Mouse (Mus musculus) hindbrain, embryonic 16.5 days (tissue): Measurements from ENCODE around the gene Prrt1. TPM values are rescaled to one million over a fixed set of nuclear protein-coding genes. Genes with fewer than 3 reads are reported as not detected.

ENCODE experiments used
- ATAC-seq: fragments of 200-750 bp; cut with Nextera tagmentation; 2 replicates; pipeline ENCODE4 v1.8.0; 2017; ENCODE audit warnings: moderate TSS enrichment, moderate library complexity
- H3K27ac ChIP-seq: fragments of 300-500 bp; sonication (generic); 2 replicates; pipeline ENCODE4 v1.5.1; 2014; ENCODE audit warnings: low read depth, mild to moderate bottlenecking, control low read depth, low read length, moderate library complexity
- H3K27me3 ChIP-seq: fragments of 300-500 bp; sonication (generic); replicated peaks from 2 replicates; pipeline ENCODE4 v1.6.1; 2014; ENCODE audit warnings: low read length; ENCODE audit not compliant: control insufficient read depth, insufficient read depth
- H3K36me3 ChIP-seq: fragments of 300-500 bp; sonication (generic); 2 replicates; pipeline ENCODE4 v1.6.1; 2014; ENCODE audit warnings: mild to moderate bottlenecking, low read length, moderate library complexity, mixed read lengths; ENCODE audit not compliant: control insufficient read depth, insufficient read depth
- H3K4me1 ChIP-seq: fragments of 300-500 bp; sonication (generic); 2 replicates; pipeline ENCODE4 v1.6.1; 2014; ENCODE audit warnings: low read depth, low read length; ENCODE audit not compliant: control insufficient read depth, insufficient read depth
- H3K4me2 ChIP-seq: fragments of 300-500 bp; sonication (generic); 2 replicates; pipeline ENCODE4 v1.6.1; 2014; ENCODE audit warnings: mild to moderate bottlenecking, low read length, control low read depth, moderate library complexity
- H3K4me3 ChIP-seq: fragments of 300-500 bp; sonication (generic); 2 replicates; pipeline ENCODE4 v1.5.1; 2014; ENCODE audit warnings: mild to moderate bottlenecking, low read length, control low read depth, moderate library complexity
- H3K9ac ChIP-seq: fragments of 300-500 bp; sonication (generic); 2 replicates; pipeline ENCODE4 v1.6.1; 2014; ENCODE audit warnings: low read depth, mild to moderate bottlenecking, control low read depth, low read length, moderate library complexity
- H3K9me3 ChIP-seq: fragments of 300-500 bp; sonication (generic); 2 replicates; pipeline ENCODE4 v1.6.1; 2014; ENCODE audit warnings: mild to moderate bottlenecking, low read length, moderate library complexity; ENCODE audit not compliant: control insufficient read depth
- WGBS: fragments of 180-500 bp; shearing (Covaris S2); extraction: QIAGEN DNeasy Blood & Tissue Kit; methylation state at CpG from one replicate; pipeline ENCODE4 v1.1.7; 2014; 5-methylcytosine and 5-hydroxymethylcytosine counted together
- polyA plus RNA-seq: library from polyadenylated mRNA; unstranded; fragments of >200 nt; fragmentation: Nextera tagmentation; extraction: Ambion mirVana; gene quantifications from 2 replicates; pipeline ENCODE4 v1.2.1, GENCODE M21; 2015

The Prrt1 gene
- polyA plus RNA-seq, 1 experiment from 2014 or later = 6.8 TPM

DNA sequence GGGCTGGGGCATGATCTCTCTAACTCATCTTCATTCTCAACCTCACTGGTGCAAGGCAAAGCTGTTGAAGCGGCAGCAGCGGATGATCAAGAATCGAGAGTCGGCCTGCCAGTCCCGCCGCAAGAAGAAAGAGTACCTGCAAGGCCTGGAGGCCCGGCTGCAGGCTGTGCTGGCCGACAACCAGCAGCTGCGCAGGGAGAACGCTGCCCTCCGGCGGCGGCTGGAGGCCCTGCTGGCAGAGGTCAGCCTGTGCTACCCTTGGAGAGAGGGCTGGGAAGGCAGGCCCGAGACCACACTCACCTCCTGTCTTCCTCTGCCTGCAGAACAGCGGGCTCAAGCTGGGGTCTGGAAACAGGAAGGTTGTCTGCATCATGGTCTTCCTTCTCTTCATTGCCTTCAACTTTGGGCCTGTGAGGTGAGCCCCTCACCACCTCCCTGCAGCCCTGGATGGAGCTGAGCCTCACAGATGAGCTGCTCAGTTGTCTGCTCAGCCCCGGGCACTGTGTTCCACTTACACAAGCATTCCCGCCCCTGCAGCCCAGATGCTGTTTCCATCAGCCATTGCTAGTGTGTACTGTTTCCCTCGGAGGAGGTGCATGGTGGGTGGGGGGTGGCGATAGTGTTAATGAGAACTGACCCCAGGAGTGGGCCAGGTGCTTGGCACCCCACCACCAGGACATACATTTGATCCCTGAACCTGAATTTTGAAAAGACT lies 22.3 kb downstream of the Prrt1 start:
- Histone ChIP-seq H3K9ac (no peak overlapping the region), H3K4me3 (no peak overlapping the region), H3K9me3 (no peaks in the 10 kb centered on the region), H3K27ac (no peak overlapping the region), H3K4me1 (peaks cover 16% of the 10 kb centered on the region), H3K4me2 (no peak overlapping the region), H3K27me3 (no peaks in the 10 kb centered on the region), H3K36me3 (peaks cover 39% of the 10 kb centered on the region)
- WGBS = 56% methylated on average over 14 of the region's 19 CpGs
- no peak for ATAC-seq

DNA sequence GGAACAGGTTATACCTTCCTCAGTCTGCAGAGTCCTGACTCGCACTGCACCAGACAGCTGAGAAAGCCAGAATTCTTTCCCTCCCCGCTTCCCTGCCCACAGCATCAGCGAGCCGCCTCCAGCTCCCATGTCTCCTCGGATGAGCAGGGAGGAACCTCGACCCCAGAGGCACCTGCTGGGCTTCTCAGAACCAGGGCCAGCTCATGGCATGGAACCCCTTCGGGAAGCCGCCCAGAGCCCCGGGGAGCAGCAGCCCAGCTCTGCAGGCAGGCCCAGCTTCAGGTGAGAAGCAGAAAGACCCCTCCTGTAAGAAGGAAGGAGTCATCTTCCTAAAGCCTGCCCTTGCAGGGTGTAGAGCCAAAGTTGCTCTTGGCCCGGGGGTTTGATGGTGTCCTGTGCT lies 23.2 kb downstream of the Prrt1 start:
- H3K4me1 ChIP-seq = peaks cover 15% of the 10 kb centered on the region
- H3K27me3 ChIP-seq = no peaks in the 10 kb centered on the region
- WGBS = 84% methylated on average over 10 of the region's 10 CpGs
- peaks cover 39% of the 10 kb centered on the region for H3K36me3 ChIP-seq
- H3K4me2 ChIP-seq = no peak overlapping the region
- no peak overlapping the region for H3K27ac ChIP-seq
- H3K4me3 ChIP-seq = no peak overlapping the region
- no peak overlapping the region for H3K9ac ChIP-seq
- no peaks in the 10 kb centered on the region for H3K9me3 ChIP-seq
- ATAC-seq = no peak

DNA sequence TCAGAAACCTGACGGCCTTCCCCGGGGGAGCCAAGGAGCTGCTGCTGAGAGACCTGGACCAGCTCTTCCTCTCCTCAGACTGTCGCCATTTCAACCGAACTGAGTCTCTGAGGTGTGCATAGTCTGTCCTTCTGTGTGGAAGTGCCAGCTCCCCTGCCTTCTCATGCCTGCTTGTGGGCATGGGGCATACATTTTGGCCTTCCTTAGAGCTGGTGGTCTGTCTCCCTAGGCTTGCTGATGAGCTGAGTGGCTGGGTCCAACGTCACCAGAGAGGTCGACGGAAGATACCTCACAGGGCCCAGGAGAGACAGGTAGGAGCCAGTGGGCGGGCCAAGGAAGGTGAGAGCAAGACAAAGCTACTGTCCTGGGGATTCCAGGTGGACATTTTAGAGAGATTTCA lies 23.7 kb downstream of the Prrt1 start:
- Histone ChIP-seq H3K9me3 (no peaks in the 10 kb centered on the region), H3K9ac (no peak overlapping the region), H3K4me3 (no peak overlapping the region), H3K4me2 (no peak overlapping the region), H3K36me3 (peaks cover 39% of the 10 kb centered on the region), H3K4me1 (peaks cover 11% of the 10 kb centered on the region), H3K27ac (no peak overlapping the region), H3K27me3 (no peaks in the 10 kb centered on the region)
- ATAC-seq = no peak
- 94% methylated on average over 8 of the region's 8 CpGs for WGBS

DNA sequence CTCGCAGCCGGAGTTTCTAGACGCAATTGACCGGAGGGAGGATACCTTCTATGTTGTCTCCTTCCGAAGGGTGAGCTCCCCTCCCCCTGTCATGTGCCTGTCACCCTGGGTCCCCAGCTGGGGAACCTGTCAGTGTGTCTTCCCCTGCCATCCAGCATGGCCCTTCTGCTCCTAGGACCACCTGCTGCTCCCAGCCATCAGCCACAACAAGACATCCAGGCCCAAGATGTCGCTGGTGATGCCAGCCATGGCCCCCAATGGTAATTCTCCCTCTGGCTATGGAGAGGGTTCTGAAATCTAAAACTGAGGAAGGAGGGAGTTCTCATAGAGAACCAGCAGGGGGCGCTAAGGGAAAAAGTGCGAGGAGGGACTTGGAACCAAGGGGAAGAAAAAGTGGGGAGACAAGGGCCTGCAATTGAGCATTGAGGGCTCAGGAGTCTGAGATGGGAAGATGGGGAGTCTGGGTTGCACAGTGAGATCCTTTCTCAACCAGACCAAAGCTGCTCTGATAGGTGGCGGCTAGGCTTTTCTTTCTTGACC lies 24.5 kb downstream of the Prrt1 start:
- no peaks in the 10 kb centered on the region; the same call in 1 of the 2 replicates for H3K27me3 ChIP-seq
- H3K36me3 ChIP-seq = peaks cover 39% of the 10 kb centered on the region
- 60% methylated on average over 9 of the region's 9 CpGs for WGBS
- H3K4me1 ChIP-seq = peaks cover 5% of the 10 kb centered on the region
- no peak overlapping the region for H3K4me3 ChIP-seq
- ATAC-seq = no peak
- H3K27ac ChIP-seq = no peak overlapping the region
- H3K9me3 ChIP-seq = no peaks in the 10 kb centered on the region
- H3K9ac ChIP-seq = no peak overlapping the region
- H3K4me2 ChIP-seq = no peak overlapping the region

DNA sequence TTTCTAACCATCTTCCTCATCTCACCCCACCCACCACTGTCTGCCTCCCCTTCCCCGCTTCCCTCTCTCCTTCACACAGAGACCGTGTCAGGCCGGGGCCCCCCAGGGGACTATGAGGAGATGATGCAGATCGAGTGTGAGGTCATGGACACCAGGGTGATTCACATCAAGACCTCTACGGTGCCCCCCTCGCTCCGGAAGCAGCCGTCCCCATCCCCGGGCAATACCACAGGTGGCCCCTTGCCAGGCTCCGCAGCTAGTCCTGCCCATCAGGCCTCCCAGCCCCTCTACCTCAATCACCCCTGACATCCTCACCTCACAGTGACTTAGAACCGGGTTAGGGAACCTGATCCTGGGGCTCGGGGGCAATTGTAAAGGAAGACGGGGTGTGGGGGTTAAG lies 25.1 kb downstream of the Prrt1 start:
- Histone ChIP-seq H3K9ac (no peak overlapping the region), H3K36me3 (peaks cover 35% of the 10 kb centered on the region), H3K9me3 (no peaks in the 10 kb centered on the region), H3K4me2 (no peak overlapping the region), H3K4me1 (peaks cover 5% of the 10 kb centered on the region), H3K27ac (no peak overlapping the region), H3K4me3 (no peak overlapping the region), H3K27me3 (no peaks in the 10 kb centered on the region; the same call in 1 of the 2 replicates)
- ATAC-seq = no peak
- WGBS = 94% methylated on average over 13 of the region's 13 CpGs

DNA sequence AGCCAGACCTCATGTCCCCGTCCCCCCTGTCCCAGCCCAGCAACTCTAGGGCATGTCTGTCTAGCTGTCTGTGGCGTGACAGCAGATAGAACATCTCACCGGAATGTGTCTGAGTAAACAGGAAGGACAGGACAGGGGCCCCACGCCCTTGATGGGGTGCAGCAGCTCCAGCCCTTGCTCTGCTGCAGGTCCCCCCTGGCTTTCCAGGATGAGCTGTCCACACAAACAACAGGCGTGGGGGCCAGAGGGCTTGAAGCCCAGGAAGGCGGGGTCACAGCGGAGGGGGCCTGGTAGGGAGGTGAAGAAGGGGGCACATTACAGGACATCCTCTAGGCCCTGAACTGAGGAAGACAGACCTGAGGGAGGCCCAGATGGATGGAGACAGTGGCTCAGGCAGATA lies 25.8 kb downstream of the Prrt1 start:
- no peaks in the 10 kb centered on the region for H3K9me3 ChIP-seq
- peaks cover under 1% of the 10 kb centered on the region for H3K27me3 ChIP-seq
- 83% methylated on average over 7 of the region's 7 CpGs for WGBS
- peaks cover 5% of the 10 kb centered on the region for H3K4me1 ChIP-seq
- ATAC-seq = no peak; the same call in 1 of the 2 replicates
- H3K9ac ChIP-seq = no peak overlapping the region
- peak overlapping the region; percentile 14; the same call in 1 of the 2 replicates for H3K27ac ChIP-seq
- H3K4me2 ChIP-seq = no peak overlapping the region
- H3K4me3 ChIP-seq = no peak overlapping the region
- peaks cover 35% of the 10 kb centered on the region for H3K36me3 ChIP-seq

DNA sequence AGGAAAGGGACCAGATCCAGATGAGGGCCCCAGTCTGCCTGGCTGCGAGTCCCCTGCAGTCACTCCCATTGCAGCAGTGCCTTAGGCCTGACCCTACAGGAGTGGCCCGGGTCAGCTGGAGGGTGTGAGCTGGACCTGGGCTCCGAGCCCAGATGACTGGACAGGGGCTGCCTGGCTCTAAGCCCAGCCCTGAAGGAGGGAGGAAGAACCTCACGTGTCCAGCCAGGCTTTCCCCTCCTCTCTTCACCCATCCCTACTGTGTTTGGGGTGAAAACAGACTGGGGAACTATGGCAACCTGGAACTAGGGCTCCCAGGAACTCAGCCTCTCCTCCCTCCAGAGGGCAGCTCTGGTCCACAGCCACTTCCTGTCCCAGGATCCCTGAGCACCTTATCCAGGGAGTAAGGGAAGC lies 26.3 kb downstream of the Prrt1 start:
- peak; percentile 64 for ATAC-seq
- H3K9me3 ChIP-seq = no peaks in the 10 kb centered on the region
- peak overlapping the region; percentile 14; the same call in 1 of the 2 replicates for H3K27ac ChIP-seq
- H3K27me3 ChIP-seq = peaks cover 4% of the 10 kb centered on the region
- H3K4me1 ChIP-seq = peaks cover 5% of the 10 kb centered on the region
- no peak overlapping the region for H3K4me3 ChIP-seq
- no peak overlapping the region for H3K9ac ChIP-seq
- WGBS = 42% methylated on average over 3 of the region's 4 CpGs
- peaks cover 33% of the 10 kb centered on the region for H3K36me3 ChIP-seq
- H3K4me2 ChIP-seq = no peak overlapping the region

DNA sequence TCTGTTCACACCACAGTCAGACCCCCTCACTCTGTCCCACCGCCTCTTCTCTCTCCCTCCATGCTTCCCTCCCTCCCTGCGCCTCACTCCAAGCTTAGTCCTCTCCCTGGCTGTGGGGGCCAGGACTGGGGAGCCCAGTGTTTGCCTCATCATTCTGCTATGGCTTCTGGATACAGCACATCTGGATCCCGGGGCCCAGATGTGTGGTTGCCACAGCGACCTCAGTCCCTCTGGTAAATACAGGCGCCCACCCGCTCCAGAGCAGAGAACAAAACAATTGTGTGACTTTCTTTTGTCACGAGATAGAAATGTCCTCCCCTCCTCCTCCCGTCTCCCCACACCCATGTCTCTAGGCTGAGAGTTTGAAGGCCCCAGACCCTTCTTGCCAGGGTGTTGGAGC lies 27.3 kb downstream of the Prrt1 start:
- 22% methylated on average over 8 of the region's 8 CpGs for WGBS
- Histone ChIP-seq H3K9ac (no peak overlapping the region), H3K4me1 (peaks cover 9% of the 10 kb centered on the region), H3K27ac (no peak overlapping the region), H3K4me2 (no peak overlapping the region), H3K4me3 (no peak overlapping the region), H3K9me3 (no peaks in the 10 kb centered on the region), H3K27me3 (peaks cover 10% of the 10 kb centered on the region), H3K36me3 (peaks cover 23% of the 10 kb centered on the region)
- ATAC-seq = no peak

DNA sequence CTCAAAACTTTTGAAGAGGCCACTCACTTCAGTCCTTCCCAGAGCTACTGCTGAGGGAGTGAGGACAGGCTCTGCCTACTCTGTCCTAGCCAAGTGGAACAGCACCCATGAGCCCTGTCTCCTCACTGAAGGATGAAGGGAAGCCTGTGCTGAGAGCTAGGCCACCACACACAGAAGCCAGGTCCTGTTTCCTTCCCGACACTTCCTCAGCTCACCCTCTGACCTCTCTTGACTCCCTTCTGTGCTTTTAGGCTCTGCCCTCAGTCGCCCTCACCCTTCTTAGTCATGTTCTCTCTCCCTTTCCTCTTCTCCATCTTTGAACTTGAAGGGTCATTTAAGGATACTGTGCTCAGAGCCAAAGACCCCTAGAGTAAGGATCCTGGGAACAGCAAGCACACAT lies 27.9 kb downstream of the Prrt1 start:
- ATAC-seq = no peak
- no peaks in the 10 kb centered on the region for H3K9me3 ChIP-seq
- peaks cover 17% of the 10 kb centered on the region for H3K36me3 ChIP-seq

More for the DNA sequence above, 27.9 kb downstream of the Prrt1 start:
- peaks cover 10% of the 10 kb centered on the region for H3K27me3 ChIP-seq
- H3K4me3 ChIP-seq = no peak overlapping the region
- H3K4me2 ChIP-seq = no peak overlapping the region
- no peak overlapping the region for H3K9ac ChIP-seq
- H3K27ac ChIP-seq = no peak overlapping the region
- 43% methylated on average over 2 of the region's 2 CpGs for WGBS
- peaks cover 9% of the 10 kb centered on the region for H3K4me1 ChIP-seq
